ENCODE assay signal across 23 mouse cellular contexts in genomic region chr11:5145600-5145999, GRCm38 (mm10).
"Had no signal": no experiment of that assay in that cellular context is flagged by ENCODE, and none has a peak within 500 bp of the region (broad histone marks: within the 10 kb centered on the region; RNA-seq: fewer than 3 reads in every experiment).

No protein-coding gene starts in this region.

- H3K27me3 ChIP-seq: lung, embryonic 15.5 days; neural tube, embryonic 12.5 days; neural tube, embryonic 15.5 days had no signal

- DNase-seq: liver; lung, adult 18-20 months; lung, postnatal 10 days; lung, postnatal 36 days; midbrain, embryonic 14.5 days; right cerebral cortex, adult 18-20 months; right cerebral cortex, postnatal 14 days; right cerebral cortex, postnatal 4 days; spleen, adult 18-20 months; thymus, adult 2 months; thymus, postnatal 14 days; thymus, postnatal 4 days had no signal

- H3K9me3 ChIP-seq: limb, embryonic 10.5 days; limb, embryonic 13.5 days; liver, embryonic 12.5 days; liver, embryonic 15.5 days; lung, embryonic 15.5 days; megakaryocyte, embryonic 14.5 days; neural tube, embryonic 12.5 days; neural tube, embryonic 15.5 days had no signal

- H3K4me2 ChIP-seq: limb, embryonic 13.5 days; liver, embryonic 12.5 days; liver, embryonic 15.5 days; lung, embryonic 15.5 days; midbrain, embryonic 11.5 days; neural tube, embryonic 12.5 days; neural tube, embryonic 15.5 days had no signal

- H3K9ac ChIP-seq: limb, embryonic 13.5 days; liver, embryonic 12.5 days; liver, embryonic 15.5 days; lung, embryonic 15.5 days; neural tube, embryonic 12.5 days; neural tube, embryonic 15.5 days had no signal

- H3K27ac ChIP-seq: limb, embryonic 10.5 days; limb, embryonic 13.5 days; liver, embryonic 12.5 days; liver, embryonic 15.5 days; lung, embryonic 15.5 days; neural tube, embryonic 12.5 days; neural tube, embryonic 15.5 days had no signal

- H3K36me3 ChIP-seq: limb, embryonic 10.5 days; limb, embryonic 13.5 days; liver, embryonic 12.5 days; liver, embryonic 15.5 days; lung, embryonic 15.5 days; neural tube, embryonic 12.5 days; neural tube, embryonic 15.5 days had no signal

- ATAC-seq: inflammation-experienced regulatory T-cells, adult 6 months; intestine, embryonic 16.5 days; liver, embryonic 12.5 days had no signal

- H3K4me3 ChIP-seq: limb, embryonic 10.5 days; limb, embryonic 13.5 days; liver, embryonic 12.5 days; liver, embryonic 15.5 days; lung, embryonic 15.5 days; megakaryocyte, embryonic 14.5 days; neural tube, embryonic 12.5 days; neural tube, embryonic 15.5 days had no signal
